Mouse (Mus musculus) neural tube, embryonic 10.5 days (tissue): ENCODE results near the gene Sdcbp2.

Experiments used
- DNase-seq: peaks from one replicate; pipeline ENCODE4 v3.0.0-alpha.2; 2017; ENCODE audit warnings: low spot score; ENCODE audit errors: extremely low spot score

The Sdcbp2 gene

GRCm38 (mm10) chr2:151629310-151629709 is 56.9 kb downstream of the Sdcbp2 start:
- DNase-seq = no peak

- no peak for DNase-seq
These were observed 59.2 kb downstream of the Sdcbp2 start for GRCm38 (mm10) chr2:151631406-151632158.

GRCm38 (mm10) chr2:151632159-151632814 is 59.9 kb downstream of the Sdcbp2 start, which contains the start of gene Snph:
Snph (minus strand) TSS chr2:151632593.
- peak; percentile 76 for DNase-seq

GRCm38 (mm10) chr2:151632982-151633381 is 60.6 kb downstream of the Sdcbp2 start:
- no peak for DNase-seq

- DNase-seq = no peak
These were observed 62.5 kb downstream of the Sdcbp2 start for GRCm38 (mm10) chr2:151634903-151635302.

GRCm38 (mm10) chr2:151635362-151636014 is 63.1 kb downstream of the Sdcbp2 start:
- no peak for DNase-seq

- no peak for DNase-seq
These were observed 63.6 kb downstream of the Sdcbp2 start for GRCm38 (mm10) chr2:151636015-151636402.
